Mouse (Mus musculus) embryo, embryonic 9.5 days (tissue): ENCODE measurements around the gene Mrrf.

Experiments used
- DNase-seq: peaks from one replicate; pipeline ENCODE4 v3.0.0-alpha.2; 2017; ENCODE audit errors: extremely low spot score

The Mrrf gene

GRCm38 (mm10) chr2:36136300-36136941, at the start of gene Mrrf, which contains the start of gene Rbm18:
Gene Mrrf (plus strand): TSS chr2:36136389.
Gene Rbm18 (minus strand): TSS chr2:36136773.
- peak; percentile 96 for DNase-seq

- no peak for DNase-seq
Measured at GRCm38 (mm10) chr2:36089190-36089589, 47.0 kb upstream of the Mrrf start.

- peak; percentile 89 for DNase-seq
Measured at GRCm38 (mm10) chr2:36090853-36091741, 45.1 kb upstream of the Mrrf start.

GRCm38 (mm10) chr2:36092748-36093147, 43.4 kb upstream of the Mrrf start:
- DNase-seq = no peak

GRCm38 (mm10) chr2:36093301-36093700, 42.9 kb upstream of the Mrrf start:
- DNase-seq = no peak

GRCm38 (mm10) chr2:36093914-36094475, 42.2 kb upstream of the Mrrf start:
- DNase-seq = no peak

- DNase-seq = no peak
Measured at GRCm38 (mm10) chr2:36097129-36097815, 38.9 kb upstream of the Mrrf start.

- DNase-seq = no peak
Measured at GRCm38 (mm10) chr2:36098021-36098420, 38.2 kb upstream of the Mrrf start.

GRCm38 (mm10) chr2:36099739-36100138, 36.5 kb upstream of the Mrrf start:
- no peak for DNase-seq

- peak; percentile 61 for DNase-seq
Measured at GRCm38 (mm10) chr2:36101866-36102558, 34.2 kb upstream of the Mrrf start.

GRCm38 (mm10) chr2:36102559-36102946, 33.6 kb upstream of the Mrrf start:
- DNase-seq = peak; percentile 60

- DNase-seq = no peak
Measured at GRCm38 (mm10) chr2:36103069-36103554, 33.1 kb upstream of the Mrrf start.

- DNase-seq = peak; percentile 68
Measured at GRCm38 (mm10) chr2:36103555-36104367, 32.4 kb upstream of the Mrrf start.

GRCm38 (mm10) chr2:36104436-36104955, 31.7 kb upstream of the Mrrf start:
- DNase-seq = peak; percentile 58

- peak; percentile 49 for DNase-seq
Measured at GRCm38 (mm10) chr2:36104956-36105741, 31.0 kb upstream of the Mrrf start, which contains the start of gene Lhx6. Gene Lhx6 (minus strand): TSS chr2:36105408.

- DNase-seq = no peak
Measured at GRCm38 (mm10) chr2:36108615-36109014, 27.6 kb upstream of the Mrrf start.

GRCm38 (mm10) chr2:36112632-36113031, 23.6 kb upstream of the Mrrf start:
- no peak for DNase-seq

GRCm38 (mm10) chr2:36126795-36127429, 9.3 kb upstream of the Mrrf start:
- no peak for DNase-seq

- no peak for DNase-seq
Measured at GRCm38 (mm10) chr2:36127973-36128372, 8.2 kb upstream of the Mrrf start.
